Mouse (Mus musculus) lung, postnatal 0 days (tissue): Measurements from ENCODE around the gene Stpg1.

Experiments used
- CTCF ChIP-seq: IDR thresholded peaks from 2 replicates; pipeline ENCODE4 v1.5.1; 2016; ENCODE audit warnings: antibody characterized with exemption, mild to moderate bottlenecking
- EP300 ChIP-seq: IDR thresholded peaks from 2 replicates; pipeline ENCODE4 v1.6.1; 2016; ENCODE audit warnings: antibody characterized with exemption, mild to moderate bottlenecking, control low read depth

DNA sequence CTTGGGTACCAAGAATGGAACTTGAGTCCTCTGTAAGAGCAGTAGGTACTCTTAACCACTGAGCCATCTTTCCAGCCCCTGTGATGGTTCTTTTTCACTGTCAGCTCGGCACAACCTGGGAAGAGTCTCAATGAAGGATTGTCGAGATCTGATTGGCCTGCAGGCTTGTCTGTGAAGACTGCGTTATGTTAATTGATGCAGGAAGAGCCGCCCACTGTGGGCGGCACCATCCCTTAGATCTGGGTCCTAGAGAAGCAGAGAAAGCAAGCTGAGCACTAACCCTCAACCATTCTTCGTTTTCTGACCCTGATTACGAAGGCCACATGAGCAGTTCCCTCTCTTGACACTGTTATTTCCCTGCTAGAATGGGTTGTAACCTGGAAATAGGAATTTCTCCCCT, 5.3 kb upstream of the Stpg1 start:
- no peak for TF ChIP-seq CTCF
- TF ChIP-seq EP300 = no peak
